Mouse (Mus musculus): ENCODE results near the gene Hnrnpc. TPM values are rescaled to one million over a fixed set of nuclear protein-coding genes. Genes with fewer than 3 reads are reported as not detected.
"Not testable (repeated sequence)": the region's sequence is repeated elsewhere in the genome, so short reads cannot be mapped to it uniquely, and the experiment has no call there.

The Hnrnpc gene
- total RNA-seq, 2 experiments from 2014 or later = 81.7 to 100 TPM

DNA sequence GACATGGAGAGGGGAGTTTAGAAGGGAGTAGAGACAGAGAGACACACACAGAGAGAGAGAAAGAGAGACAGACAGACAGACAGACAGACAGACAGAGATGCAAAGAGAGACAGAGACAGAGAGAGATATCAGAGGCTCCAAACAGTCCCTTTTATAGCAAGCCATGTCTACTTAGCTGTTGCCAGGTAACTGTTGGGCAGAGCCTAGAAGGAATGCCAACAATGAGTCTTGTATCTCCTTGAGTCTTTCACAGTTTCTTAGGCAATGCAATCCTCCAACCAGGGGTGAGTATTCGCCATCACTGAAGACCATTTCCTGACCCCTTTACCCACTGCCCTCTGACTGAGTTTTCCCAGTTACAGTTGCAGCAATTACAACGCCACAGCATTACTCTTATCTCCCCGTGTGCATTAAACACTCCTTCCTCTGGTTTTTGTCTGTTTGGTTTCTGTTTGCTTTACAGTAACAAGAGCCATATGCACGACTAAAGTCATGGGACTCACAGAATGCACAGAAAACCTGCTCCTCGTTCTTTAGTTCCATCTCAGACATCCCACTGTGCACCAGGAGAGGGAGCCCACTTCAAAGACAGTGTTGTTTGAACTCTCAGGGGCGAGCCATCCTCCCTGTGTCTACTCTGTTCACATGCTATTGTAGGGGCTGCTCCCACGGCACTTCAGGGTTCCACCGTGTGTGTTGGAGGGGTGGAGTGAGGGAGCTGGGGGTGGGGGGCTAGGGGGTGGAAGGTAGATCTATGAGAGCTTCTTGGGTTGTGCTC is 58.7 kb downstream of the Hnrnpc start:
- H3K27ac ChIP-seq = no peak overlapping the region
- peak; percentile 36 for TF ChIP-seq CTCF (IDR thresholded peaks at IDR 0.05)
- no peak overlapping the region for H3K4me3 ChIP-seq
- no peak for DNase-seq
- intact Hi-C loops (cut with DNase I) = no loop called here

GRCm38 (mm10) chr14:52043446-52043845 is 60.4 kb downstream of the Hnrnpc start:
- peak overlapping the region; percentile 57; the same call in 1 of the 2 replicates for H3K27ac ChIP-seq
- intact Hi-C loops (cut with DNase I) = no loop called here
- TF ChIP-seq CTCF (IDR thresholded peaks at IDR 0.05) = no peak

DNA sequence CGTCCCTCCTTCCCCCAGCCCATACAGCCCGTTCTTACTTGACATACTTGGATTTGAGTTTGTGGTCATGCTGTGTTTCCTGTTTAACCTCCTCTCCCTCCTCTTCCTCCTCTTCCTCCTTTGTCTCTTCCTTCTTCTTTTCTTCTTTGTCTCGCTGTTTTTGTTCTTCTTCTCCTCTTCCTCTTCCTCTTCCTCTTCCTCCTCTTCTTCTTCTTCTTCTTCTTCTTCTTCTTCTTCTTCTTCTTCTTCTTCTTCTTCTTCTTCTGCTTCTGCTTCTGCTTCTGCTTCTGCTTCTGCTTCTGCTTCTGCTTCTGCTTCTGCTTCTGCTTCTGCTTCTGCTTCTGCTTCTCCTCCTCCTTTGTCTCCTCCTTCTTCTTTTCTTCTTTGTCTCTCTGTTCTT is 61.5 kb downstream of the Hnrnpc start, which contains the start of gene Olfr221:
Gene Olfr221, minus strand, starts transcription at position 101 of the 400 bp plus-strand sequence.
- DNase-seq; H3K4me3 ChIP-seq; intact Hi-C loops (cut with DNase I): not testable (repeated sequence)
- H3K27ac ChIP-seq = peak within 1 kb of the TSS; percentile 57; the same call in 1 of the 2 replicates

More at GRCm38 (mm10) chr14:52043446-52043845, 60.4 kb downstream of the Hnrnpc start:
- no peak overlapping the region for H3K4me3 ChIP-seq
- no peak for DNase-seq

- intact Hi-C loops (cut with DNase I) = no loop called here
- no peak for DNase-seq
- Histone ChIP-seq H3K4me3 (no peak overlapping the region), H3K27ac (no peak overlapping the region)
- no peak for TF ChIP-seq CTCF (IDR thresholded peaks at IDR 0.05)
Measured at GRCm38 (mm10) chr14:52039332-52039731, 64.5 kb downstream of the Hnrnpc start.

DNA sequence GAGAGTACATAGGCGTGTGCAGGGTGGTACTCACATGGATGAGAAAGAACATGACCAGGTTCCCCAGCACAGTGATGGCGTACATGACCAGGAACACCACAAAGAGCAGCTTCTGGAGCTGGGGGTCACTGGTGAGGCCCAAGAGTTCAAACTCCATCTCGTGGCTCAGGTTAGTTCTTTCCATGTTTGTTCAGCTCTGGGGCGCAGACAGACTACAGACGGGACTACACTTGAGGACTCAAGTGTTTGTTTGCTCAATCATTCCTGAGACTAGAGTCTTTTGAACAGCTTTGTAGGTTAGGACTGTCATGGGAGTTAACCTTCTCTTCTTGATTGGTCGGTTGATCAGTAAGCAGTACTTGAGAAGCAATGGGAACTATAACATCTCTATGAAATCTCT is 67.9 kb downstream of the Hnrnpc start:
- Histone ChIP-seq H3K27ac (no peak overlapping the region), H3K4me3 (no peak overlapping the region)
- intact Hi-C loops (cut with DNase I) = no loop called here
- DNase-seq = no peak
- no peak for TF ChIP-seq CTCF (IDR thresholded peaks at IDR 0.05)

GRCm38 (mm10) chr14:52026342-52026741 is 77.5 kb downstream of the Hnrnpc start:
- no peak for TF ChIP-seq CTCF (IDR thresholded peaks at IDR 0.05)
- Histone ChIP-seq H3K27ac (no peak overlapping the region), H3K4me3 (no peak overlapping the region)
- intact Hi-C loops (cut with DNase I) = no loop called here
- DNase-seq = no peak

GRCm38 (mm10) chr14:52024133-52024532 is 79.7 kb downstream of the Hnrnpc start:
- DNase-seq = no peak
- H3K27ac ChIP-seq = no peak overlapping the region
- intact Hi-C loops (cut with DNase I) = loop anchor here (5.0 kb wide), 2 partner anchors 78 to 142 kb away; partner anchors contain the start of genes Hnrnpc and Mettl17
- TF ChIP-seq CTCF (IDR thresholded peaks at IDR 0.05) = no peak
- H3K4me3 ChIP-seq = no peak overlapping the region

Other genes with a start within 250 kb of the Hnrnpc start
- 10 to 100 TPM; 11.5 to 12.9 TPM for gene Mettl17, start 219.2 kb downstream of the Hnrnpc start, total RNA-seq (2021)
- gene Slc39a2, start 211.1 kb downstream of the Hnrnpc start, total RNA-seq (2021) = 1 to 10 TPM in 1 of 2 experiments, under 1 TPM in 1; 0.69 to 1.1 TPM
- gene Ndrg2, start 189.9 kb downstream of the Hnrnpc start, total RNA-seq (2021) = 1,000 to 10,000 TPM; 1,660 to 1,958 TPM
- 1 to 10 TPM; 1.8 TPM for gene Tppp2, start 185.6 kb downstream of the Hnrnpc start, total RNA-seq (2021)
- not detected for gene Rnase13, start 181.3 kb downstream of the Hnrnpc start, total RNA-seq (2021)
- gene Arhgef40, start 119.3 kb downstream of the Hnrnpc start, total RNA-seq (2021) = 10 to 100 TPM in 1 of 2 experiments, 1 to 10 TPM in 1; 9.6 to 14.1 TPM
- gene Tmem253, start 88.4 kb downstream of the Hnrnpc start, total RNA-seq (2021) = 1 to 10 TPM in 1 of 2 experiments, under 1 TPM in 1; 0.46 to 2.6 TPM
- gene Zfp219, start 83.3 kb downstream of the Hnrnpc start, total RNA-seq (2021) = 10 to 100 TPM; 13.5 to 13.8 TPM
- gene Olfr221, start 61.6 kb downstream of the Hnrnpc start, total RNA-seq (2021) = not detected
- not detected for gene Rpgrip1, start 6.7 kb upstream of the Hnrnpc start, total RNA-seq (2021)
- 10 to 100 TPM; 12.3 to 15.5 TPM for gene Supt16, start 93.4 kb upstream of the Hnrnpc start, total RNA-seq (2021)
- 10 to 100 TPM; 33.4 to 34.9 TPM for gene Chd8, start 153.8 kb upstream of the Hnrnpc start, total RNA-seq (2021)
- 10 to 100 TPM; 48.0 to 56.2 TPM for gene Tox4, start 175.1 kb upstream of the Hnrnpc start, total RNA-seq (2021)
- gene Rab2b, start 175.5 kb upstream of the Hnrnpc start, total RNA-seq (2021) = 1 to 10 TPM; 1.9 to 3.5 TPM
- 10 to 100 TPM; 17.2 to 19.5 TPM for gene Mettl3, start 201.1 kb upstream of the Hnrnpc start, total RNA-seq (2021)
- under 1 TPM; 0.61 to 0.78 TPM for gene Sall2, start 224.7 kb upstream of the Hnrnpc start, total RNA-seq (2021)